Mouse (Mus musculus) stomach, embryonic 16.5 days (tissue): ENCODE results near the gene Smarcc1. TPM values are rescaled to one million over a fixed set of nuclear protein-coding genes. Genes with fewer than 3 reads are reported as not detected.

Source experiments
- ATAC-seq: fragments of 200-750 bp; cut with Nextera tagmentation; 2 replicates; pipeline ENCODE4 v1.8.0; 2017; ENCODE audit warnings: moderate number of reproducible peaks, moderate TSS enrichment; ENCODE audit not compliant: insufficient read depth, low FRiP score
- H3K27ac ChIP-seq: fragments of 300-500 bp; sonication (generic); 2 replicates; pipeline ENCODE4 v1.5.1; 2014; ENCODE audit warnings: low read length
- H3K27me3 ChIP-seq: fragments of 300-500 bp; sonication (generic); 2 replicates; pipeline ENCODE4 v1.6.1; 2014; ENCODE audit warnings: low read length, control low read depth, mixed read lengths; ENCODE audit not compliant: control insufficient read depth, insufficient read depth
- H3K36me3 ChIP-seq: fragments of 300-500 bp; sonication (generic); 2 replicates; pipeline ENCODE4 v1.6.1; 2014; ENCODE audit warnings: low read length; ENCODE audit not compliant: control insufficient read depth, insufficient read depth
- H3K4me1 ChIP-seq: fragments of 300-500 bp; sonication (generic); 2 replicates; pipeline ENCODE4 v1.6.1; 2014; ENCODE audit warnings: low read length, control low read depth, mixed read lengths; ENCODE audit not compliant: control insufficient read depth, insufficient read depth
- H3K4me2 ChIP-seq: fragments of 300-500 bp; sonication (generic); 2 replicates; pipeline ENCODE4 v1.6.1; 2014; ENCODE audit warnings: low read depth, low read length, mixed read lengths
- H3K4me3 ChIP-seq: fragments of 300-500 bp; sonication (generic); replicated peaks from 2 replicates; pipeline ENCODE4 v1.5.1; 2014; ENCODE audit warnings: mild to moderate bottlenecking, low read length
- H3K9ac ChIP-seq: fragments of 300-500 bp; sonication (generic); 2 replicates; pipeline ENCODE4 v1.6.1; 2014; ENCODE audit warnings: low read length
- H3K9me3 ChIP-seq: fragments of 300-500 bp; sonication (generic); replicated peaks from 2 replicates; pipeline ENCODE4 v1.6.1; 2016; ENCODE audit warnings: low read length, control low read depth; ENCODE audit not compliant: control insufficient read depth
- WGBS: fragments of 180-500 bp; shearing (Covaris S2); extraction: QIAGEN DNeasy Blood & Tissue Kit; methylation state at CpG from one replicate; pipeline ENCODE4 v1.1.7; 2014; 5-methylcytosine and 5-hydroxymethylcytosine counted together
- polyA plus RNA-seq: library from polyadenylated mRNA; unstranded; fragments of >200 nt; fragmentation: Nextera tagmentation; extraction: Ambion mirVana; gene quantifications from 2 replicates; pipeline ENCODE4 v1.2.1, GENCODE M21; 2015

Gene Smarcc1
- polyA plus RNA-seq, 1 experiment from 2014 or later: 61.8 TPM

GRCm38 (mm10) chr9:110208967-110209366, 91.5 kb downstream of the Smarcc1 start:
- no peaks in the 10 kb centered on the region for H3K9me3 ChIP-seq
- H3K4me2 ChIP-seq: no peak overlapping the region
- no peaks in the 10 kb centered on the region for H3K4me1 ChIP-seq
- no peak for ATAC-seq
- WGBS: 92% methylated on average over 3 of the region's 3 CpGs
- H3K4me3 ChIP-seq: no peak overlapping the region
- H3K27me3 ChIP-seq: no peaks in the 10 kb centered on the region
- H3K27ac ChIP-seq: no peak overlapping the region
- H3K36me3 ChIP-seq: peaks cover 16% of the 10 kb centered on the region; the same call in 1 of the 2 replicates
- H3K9ac ChIP-seq: no peak overlapping the region

- H3K36me3 ChIP-seq: peaks cover 9% of the 10 kb centered on the region; the same call in 1 of the 2 replicates
- ATAC-seq: no peak
- 86% methylated on average over 4 of the region's 4 CpGs for WGBS
Measured at GRCm38 (mm10) chr9:110224273-110224672, 106.8 kb downstream of the Smarcc1 start.

GRCm38 (mm10) chr9:110226191-110226590, 108.7 kb downstream of the Smarcc1 start:
- no peak overlapping the region for H3K27ac ChIP-seq
- no peak for ATAC-seq
- H3K4me1 ChIP-seq: no peaks in the 10 kb centered on the region
- H3K4me2 ChIP-seq: no peak overlapping the region
- no peak overlapping the region for H3K4me3 ChIP-seq
- no peaks in the 10 kb centered on the region for H3K27me3 ChIP-seq
- H3K9me3 ChIP-seq: no peaks in the 10 kb centered on the region
- H3K36me3 ChIP-seq: peaks cover 11% of the 10 kb centered on the region; the same call in 1 of the 2 replicates
- no peak overlapping the region for H3K9ac ChIP-seq
- WGBS: 93% methylated on average over 4 of the region's 4 CpGs

More at GRCm38 (mm10) chr9:110224273-110224672, 106.8 kb downstream of the Smarcc1 start:
- Histone ChIP-seq H3K9me3 (no peaks in the 10 kb centered on the region), H3K4me3 (no peak overlapping the region), H3K4me2 (no peak overlapping the region), H3K27me3 (no peaks in the 10 kb centered on the region), H3K4me1 (no peaks in the 10 kb centered on the region), H3K9ac (no peak overlapping the region), H3K27ac (no peak overlapping the region)

GRCm38 (mm10) chr9:110228671-110229070, 111.2 kb downstream of the Smarcc1 start:
- H3K36me3 ChIP-seq: peaks cover 6% of the 10 kb centered on the region; the same call in 1 of the 2 replicates

GRCm38 (mm10) chr9:110229112-110229511, 111.6 kb downstream of the Smarcc1 start:
- no peak overlapping the region for H3K27ac ChIP-seq
- H3K36me3 ChIP-seq: peaks cover 6% of the 10 kb centered on the region; the same call in 1 of the 2 replicates
- no peak overlapping the region for H3K4me2 ChIP-seq
- 95% methylated on average over 1 of the region's 1 CpGs for WGBS
- H3K27me3 ChIP-seq: no peaks in the 10 kb centered on the region
- H3K4me3 ChIP-seq: no peak overlapping the region
- no peaks in the 10 kb centered on the region for H3K4me1 ChIP-seq
- no peaks in the 10 kb centered on the region for H3K9me3 ChIP-seq
- ATAC-seq: no peak
- H3K9ac ChIP-seq: no peak overlapping the region

More at GRCm38 (mm10) chr9:110228671-110229070, 111.2 kb downstream of the Smarcc1 start:
- Histone ChIP-seq H3K4me3 (no peak overlapping the region), H3K9me3 (no peaks in the 10 kb centered on the region), H3K27me3 (no peaks in the 10 kb centered on the region), H3K4me1 (no peaks in the 10 kb centered on the region), H3K9ac (no peak overlapping the region), H3K4me2 (no peak overlapping the region), H3K27ac (no peak overlapping the region)
- WGBS: 76% methylated on average over 6 of the region's 6 CpGs
- ATAC-seq: no peak

GRCm38 (mm10) chr9:110229566-110230248, 112.2 kb downstream of the Smarcc1 start:
- Histone ChIP-seq H3K36me3 (peaks cover 8% of the 10 kb centered on the region; the same call in 1 of the 2 replicates), H3K9me3 (no peaks in the 10 kb centered on the region), H3K4me3 (no peak overlapping the region), H3K27ac (no peak overlapping the region), H3K4me2 (no peak overlapping the region), H3K27me3 (no peaks in the 10 kb centered on the region), H3K9ac (no peak overlapping the region), H3K4me1 (no peaks in the 10 kb centered on the region)
- WGBS: 78% methylated on average over 10 of the region's 10 CpGs
- no peak for ATAC-seq

GRCm38 (mm10) chr9:110230395-110231071, 113.0 kb downstream of the Smarcc1 start:
- H3K9ac ChIP-seq: no peak overlapping the region
- H3K27ac ChIP-seq: no peak overlapping the region
- H3K4me2 ChIP-seq: no peak overlapping the region
- H3K9me3 ChIP-seq: no peaks in the 10 kb centered on the region
- no peaks in the 10 kb centered on the region for H3K4me1 ChIP-seq
- peaks cover 13% of the 10 kb centered on the region; the same call in 1 of the 2 replicates for H3K36me3 ChIP-seq
- no peaks in the 10 kb centered on the region for H3K27me3 ChIP-seq
- WGBS: 86% methylated on average over 16 of the region's 16 CpGs
- no peak for ATAC-seq
- no peak overlapping the region for H3K4me3 ChIP-seq

GRCm38 (mm10) chr9:110234962-110235361, 117.5 kb downstream of the Smarcc1 start:
- H3K9me3 ChIP-seq: no peaks in the 10 kb centered on the region
- H3K4me3 ChIP-seq: no peak overlapping the region
- H3K27me3 ChIP-seq: no peaks in the 10 kb centered on the region
- peaks cover 25% of the 10 kb centered on the region for H3K36me3 ChIP-seq
- no peaks in the 10 kb centered on the region for H3K4me1 ChIP-seq
- 88% methylated on average over 6 of the region's 6 CpGs for WGBS
- H3K27ac ChIP-seq: no peak overlapping the region
- ATAC-seq: no peak
- H3K9ac ChIP-seq: no peak overlapping the region
- H3K4me2 ChIP-seq: no peak overlapping the region

- peak within 1 kb of the TSS; percentile 100 for H3K4me2 ChIP-seq
- no peaks in the 10 kb centered on the region for H3K9me3 ChIP-seq
- H3K9ac ChIP-seq: no peak within 1 kb of the TSS
- peaks cover 10% of the 10 kb centered on the region for H3K4me1 ChIP-seq
- H3K4me3 ChIP-seq: peak within 1 kb of the TSS; percentile 71; the same call in 1 of the 2 replicates
- H3K27ac ChIP-seq: no peak within 1 kb of the TSS
- WGBS: 85% methylated on average over 7 of the region's 7 CpGs
- no peak for ATAC-seq
- H3K27me3 ChIP-seq: peaks cover 3% of the 10 kb centered on the region; the same call in 1 of the 2 replicates
- no peaks in the 10 kb centered on the region for H3K36me3 ChIP-seq
Measured at GRCm38 (mm10) chr9:110243221-110243833, 125.8 kb downstream of the Smarcc1 start, which contains the start of gene Cspg5. TSS of gene Cspg5 (plus strand) at chr9:110243783.
